Mouse (Mus musculus) left cerebral cortex, postnatal 14 days (tissue): ENCODE measurements around the gene Rapsn. TPM values are rescaled to one million over a fixed set of nuclear protein-coding genes. Genes with fewer than 3 reads are reported as not detected.

Experiments
- DNase-seq, 2 experiments: peaks; one replicate each; pipeline ENCODE4 v3.0.0; 2021 to 2022; ENCODE audit warnings: low spot score in 2 of 2, mixed read lengths in 1 of 2
- intact Hi-C: fragments of 180-260 bp; cut with DNase I; formaldehyde crosslinking; loops from one replicate; pipeline ENCODE4 v1.15.1; 2025
- total RNA-seq, 2 experiments: library from RNA; stranded (reverse); gene quantifications; 2 replicates each; pipeline ENCODE4 v1.2.3; 2021

The Rapsn gene
- total RNA-seq, 2 experiments from 2014 or later: 0.24 to 0.36 TPM

DNA sequence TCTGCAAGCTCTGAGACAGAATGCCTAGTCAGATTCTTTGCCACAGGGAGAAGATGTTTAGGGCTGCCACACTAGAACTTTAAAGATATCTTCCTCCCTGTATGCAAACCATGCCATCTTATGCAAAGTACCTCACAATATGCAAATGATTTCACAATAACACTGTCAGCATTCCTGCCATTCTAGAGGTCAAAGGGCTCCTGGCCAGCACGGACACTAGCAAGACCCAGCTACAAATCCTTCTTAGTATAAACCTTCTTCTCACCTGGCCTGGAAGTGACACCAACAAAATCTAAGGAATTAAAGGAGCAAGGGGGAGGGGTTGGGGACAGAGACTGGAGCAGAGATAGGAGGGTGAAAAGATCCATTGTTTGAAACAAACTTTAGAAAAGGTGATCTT lies 36.7 kb downstream of the Rapsn start:
- DNase-seq: no peak
- intact Hi-C loops: no loop called here

DNA sequence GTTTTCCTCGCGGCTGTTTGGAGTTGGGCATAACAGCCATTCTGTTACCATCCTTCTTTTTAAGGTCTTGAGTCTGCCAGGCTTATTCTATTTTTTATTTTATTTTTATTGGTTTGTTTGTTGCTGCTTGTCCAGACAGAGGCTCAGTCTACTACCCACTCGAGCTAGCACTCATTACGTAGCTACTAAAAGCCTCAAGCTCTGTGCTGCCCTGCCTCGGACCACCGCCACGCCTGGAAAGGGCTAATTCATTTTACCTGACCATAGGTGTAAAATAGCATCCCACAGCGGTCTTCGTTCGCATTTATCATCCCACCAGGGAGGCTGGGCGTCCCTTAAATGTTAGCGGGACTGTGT lies 42.5 kb downstream of the Rapsn start:
- no peak for DNase-seq
- intact Hi-C loops: no loop called here

- DNase-seq: no peak
- intact Hi-C loops: no loop called here
These were observed 43.0 kb downstream of the Rapsn start for GRCm38 (mm10) chr2:91078314-91079025.

- DNase-seq: no peak
- intact Hi-C loops: no loop called here
These were observed 43.6 kb downstream of the Rapsn start for GRCm38 (mm10) chr2:91079026-91079384.

- no peak for DNase-seq
- intact Hi-C loops: no loop called here
These were observed 45.5 kb downstream of the Rapsn start for GRCm38 (mm10) chr2:91080784-91081513.

DNA sequence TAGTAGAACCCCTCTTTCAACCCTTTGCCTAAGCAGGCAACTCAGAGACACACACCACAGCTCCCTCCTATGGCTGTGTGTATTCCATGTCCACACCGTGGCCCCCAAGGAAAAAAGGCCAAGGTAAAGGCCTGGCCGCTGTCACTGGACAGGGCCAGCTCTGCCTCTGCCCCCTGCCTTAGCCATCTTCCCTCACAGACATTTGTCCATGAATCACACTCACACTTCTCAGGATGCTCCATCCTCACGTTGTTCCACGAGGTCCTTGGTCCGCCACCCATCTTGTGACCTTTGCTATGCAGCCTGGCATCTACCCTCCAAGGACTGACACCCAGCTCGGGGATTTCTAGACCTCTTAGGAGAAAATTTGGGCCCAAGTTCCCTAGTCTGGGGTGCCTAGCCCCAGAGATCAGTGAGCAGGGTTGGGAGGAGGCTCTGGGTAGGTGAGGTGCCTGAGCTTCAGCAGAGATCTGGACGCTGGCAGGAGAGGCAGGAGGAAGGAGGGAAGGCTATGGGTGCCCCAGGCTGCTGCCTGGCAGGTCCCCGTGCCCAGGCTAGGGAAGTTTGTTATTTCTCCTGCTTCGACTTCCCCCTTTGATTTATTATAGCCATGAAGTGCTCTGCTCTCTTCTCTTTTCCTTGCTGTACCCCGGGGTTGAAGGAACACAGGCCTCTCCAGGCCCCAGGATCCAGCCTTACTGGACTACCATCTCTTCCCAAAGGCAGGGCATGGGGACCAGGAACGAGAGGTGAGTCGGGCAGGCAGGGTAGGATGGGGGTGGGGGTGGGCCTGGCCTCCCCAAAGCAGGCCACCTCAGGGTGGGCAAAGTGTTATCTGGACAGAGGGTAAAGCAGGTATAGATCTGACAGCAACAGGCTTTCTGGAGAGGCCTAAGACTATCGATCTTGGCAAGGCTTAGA lies 46.6 kb downstream of the Rapsn start, which contains the start of gene Spi1:
Spi1 (plus strand) TSS at position 616 of the 921 bp plus-strand sequence.
- no peak for DNase-seq
- intact Hi-C loops: no loop called here

DNA sequence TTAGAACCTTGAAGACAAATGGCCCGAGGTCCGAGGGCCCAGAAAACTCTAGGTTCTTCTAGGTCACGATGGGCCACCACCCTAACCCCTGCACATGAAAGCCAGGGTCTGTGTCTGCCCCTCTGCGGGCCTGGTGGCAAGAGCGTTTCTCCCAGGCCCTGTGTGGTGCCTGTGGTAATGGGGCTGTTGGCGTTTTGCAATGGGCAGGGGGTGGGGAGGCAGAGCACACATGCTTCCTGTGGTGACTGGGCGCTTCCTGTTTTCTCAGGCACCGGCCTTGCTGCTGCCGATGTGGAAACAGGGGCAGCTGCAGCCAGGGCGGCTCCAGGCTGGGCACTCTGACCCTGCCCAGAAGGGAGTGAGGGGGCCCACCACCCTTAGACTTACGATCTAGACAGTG lies 47.4 kb downstream of the Rapsn start:
- intact Hi-C loops: no loop called here
- DNase-seq: peak in 1 of 2 experiments; percentile 52

DNA sequence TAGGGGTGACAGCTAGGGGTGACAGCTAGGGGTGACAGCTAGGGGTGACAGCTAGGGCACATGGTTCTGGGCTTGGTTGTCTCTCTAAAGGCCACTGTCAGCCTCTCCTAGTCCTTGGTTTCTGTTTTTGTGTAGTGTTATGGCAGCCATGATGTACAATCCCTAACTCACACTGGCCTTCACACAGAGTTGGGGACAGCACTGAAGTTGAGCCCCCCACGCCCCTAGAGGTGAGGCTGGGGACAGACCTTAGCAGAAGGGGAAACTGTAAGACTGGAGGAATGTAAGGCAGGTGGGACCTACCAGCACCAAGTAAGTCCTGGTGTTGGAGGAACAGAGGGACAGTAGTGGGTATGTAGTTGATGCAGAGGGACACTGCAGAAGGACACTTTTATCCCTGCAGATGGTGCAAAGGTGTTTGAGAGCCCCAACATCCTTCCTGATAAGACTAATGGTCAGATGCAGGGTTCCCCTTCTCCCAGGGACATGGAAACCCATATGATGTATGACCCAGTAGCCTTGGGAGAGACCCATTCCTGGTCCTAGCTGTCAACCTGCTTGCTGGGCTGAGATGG lies 48.0 kb downstream of the Rapsn start:
- intact Hi-C loops: no loop called here
- DNase-seq: no peak

DNA sequence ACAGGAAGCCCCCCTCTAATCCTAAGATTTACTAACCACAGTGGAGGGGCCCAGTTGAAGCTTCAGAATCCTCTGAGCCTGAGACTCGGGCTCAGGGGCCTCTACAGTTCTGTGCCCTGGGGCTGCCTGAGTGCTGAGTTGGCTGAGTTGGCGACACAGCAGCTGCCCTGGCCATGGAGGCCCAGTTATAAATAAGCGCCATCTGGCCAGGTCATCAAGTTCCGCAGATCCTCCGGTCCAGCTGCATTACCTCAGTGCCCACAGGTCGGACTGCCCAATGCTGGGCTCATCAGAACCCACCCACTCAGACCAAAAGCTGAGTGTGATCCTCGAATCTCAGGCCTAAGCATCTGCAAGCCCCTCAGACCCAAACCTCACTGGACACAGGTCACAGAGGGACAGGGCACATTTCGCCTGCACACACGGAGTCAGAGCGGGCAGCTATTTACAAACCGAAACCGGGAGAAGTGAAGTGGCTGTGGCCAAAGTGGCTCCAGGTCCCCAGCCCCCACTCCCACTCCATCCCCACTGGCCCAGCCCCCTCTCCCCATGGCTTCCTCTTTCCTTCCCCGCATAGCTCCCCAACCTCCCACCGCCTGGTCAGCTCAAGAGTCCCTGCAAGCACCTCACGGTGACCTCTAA lies 48.9 kb downstream of the Rapsn start:
- intact Hi-C loops: no loop called here
- DNase-seq: no peak

DNA sequence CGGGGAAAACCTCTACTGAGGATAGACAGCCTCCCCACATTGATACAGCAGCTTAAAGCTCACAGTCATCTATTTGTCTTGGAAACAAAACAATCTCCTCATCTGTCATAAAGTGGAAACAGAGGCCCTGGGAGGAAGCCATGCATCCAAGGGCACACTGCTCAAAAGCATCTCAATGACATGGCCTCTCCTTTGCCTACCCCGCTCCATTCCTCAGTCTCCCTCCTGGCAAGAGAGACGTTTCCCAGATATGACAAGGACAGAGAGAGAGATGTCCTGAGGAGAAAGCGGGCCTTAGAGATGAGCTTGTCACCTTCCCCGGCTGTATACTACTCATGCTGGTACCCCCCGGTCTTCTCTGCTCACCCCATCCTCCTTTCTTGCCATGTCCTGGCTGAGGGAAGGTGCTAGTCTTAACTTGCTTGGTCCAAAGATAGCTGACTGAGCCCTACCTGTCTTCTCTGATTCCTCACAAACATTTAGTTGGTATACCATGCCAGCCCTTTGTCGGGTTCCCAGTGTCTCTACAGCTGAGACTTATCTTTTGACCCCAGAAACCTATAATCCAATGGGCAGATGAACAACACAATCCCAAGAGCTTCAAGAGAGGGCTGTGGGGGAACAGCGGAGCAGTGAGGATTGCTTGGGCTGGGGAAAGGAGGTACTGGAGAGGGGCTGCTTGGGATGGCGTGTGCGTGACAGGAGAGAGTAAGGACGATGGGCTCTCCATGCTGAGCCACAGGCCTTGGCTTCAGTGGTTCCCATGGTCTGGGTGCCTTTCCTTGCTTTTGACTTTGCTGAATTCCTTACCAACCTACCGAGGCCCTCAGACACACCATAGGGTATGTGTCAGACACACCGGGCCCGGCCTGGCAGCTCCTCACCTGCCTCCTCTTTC lies 50.3 kb downstream of the Rapsn start:
- DNase-seq: no peak
- intact Hi-C loops: no loop called here

GRCm38 (mm10) chr2:91086392-91087237 lies 51.2 kb downstream of the Rapsn start:
- no peak for DNase-seq
- intact Hi-C loops: no loop called here

DNA sequence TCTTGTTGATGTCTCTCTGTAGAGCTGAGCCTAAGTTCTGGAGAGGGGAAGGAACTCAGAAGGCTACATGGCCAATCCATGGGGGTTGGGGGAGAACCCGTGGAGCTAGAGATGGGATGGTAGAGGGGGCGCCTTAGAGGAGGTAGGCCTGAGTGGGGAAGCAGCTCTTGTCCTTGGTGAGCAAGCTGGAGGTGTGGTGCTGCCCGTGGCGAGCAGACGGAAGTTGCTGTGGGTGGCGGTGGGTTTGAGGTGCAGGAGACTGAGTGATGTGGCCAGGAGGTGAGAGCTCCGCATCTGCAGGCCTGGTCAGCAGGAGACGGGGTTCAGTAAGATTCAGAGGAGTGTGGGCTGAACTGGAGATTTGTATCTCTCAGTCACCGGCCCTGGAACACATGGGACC lies 52.0 kb downstream of the Rapsn start:
- intact Hi-C loops: no loop called here
- no peak for DNase-seq

GRCm38 (mm10) chr2:91088987-91089386 lies 53.6 kb downstream of the Rapsn start:
- no peak for DNase-seq
- intact Hi-C loops: no loop called here

DNA sequence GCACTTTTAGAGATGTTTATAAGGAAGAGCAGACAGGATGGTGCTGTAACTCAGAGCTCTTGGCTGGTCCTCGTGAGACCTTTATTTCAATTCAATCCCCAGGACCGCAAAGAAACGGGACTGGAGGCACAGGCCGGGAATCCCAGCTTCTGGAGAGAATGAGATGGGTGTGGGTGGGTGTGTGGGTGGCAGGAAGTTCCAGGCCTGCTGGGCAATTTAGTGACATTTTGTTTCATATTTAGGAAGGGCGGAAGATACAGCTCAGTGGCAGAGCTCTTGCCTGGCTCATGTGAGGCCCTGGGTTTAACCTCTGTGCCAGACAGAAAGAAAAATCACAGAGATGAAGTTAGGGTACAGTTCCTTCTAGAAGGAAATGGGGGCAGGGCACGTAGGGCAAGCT lies 54.8 kb downstream of the Rapsn start:
- intact Hi-C loops: no loop called here
- DNase-seq: no peak

DNA sequence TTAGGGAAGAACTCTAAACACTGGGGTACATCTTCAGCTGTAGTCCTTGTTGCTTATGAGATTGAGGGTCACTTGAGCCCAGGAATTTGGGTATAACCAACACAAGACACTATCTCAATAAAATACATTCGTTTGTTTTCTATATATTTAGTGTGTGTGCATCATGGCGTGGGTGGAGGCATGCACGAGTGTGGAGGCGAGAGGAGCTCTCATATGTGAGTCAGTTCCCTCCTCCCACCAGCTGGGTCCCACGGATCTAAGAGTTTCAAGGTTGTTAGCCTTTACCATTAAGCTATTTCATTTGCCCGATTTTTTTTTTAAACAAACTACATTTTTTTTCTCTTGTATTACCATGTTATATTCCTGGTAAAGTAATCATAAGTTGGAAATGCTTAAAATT lies 55.4 kb downstream of the Rapsn start:
- intact Hi-C loops: no loop called here
- DNase-seq: peak in 1 of 2 experiments; percentile 44
